Mouse (Mus musculus) lung, postnatal 14 days (tissue): ENCODE results near the gene Olfml1.
A peak's percentile ranks its signal among the peaks of the same experiment; 100 is the strongest.

ENCODE experiments used
- DNase-seq: peaks from one replicate; pipeline ENCODE4 v3.0.0; 2021

The Olfml1 gene

GRCm38 (mm10) chr7:107595426-107595825 is 28.2 kb downstream of the Olfml1 start:
- no peak for DNase-seq

GRCm38 (mm10) chr7:107596753-107597152 is 29.5 kb downstream of the Olfml1 start:
- no peak for DNase-seq

GRCm38 (mm10) chr7:107597956-107598355 is 30.7 kb downstream of the Olfml1 start:
- no peak for DNase-seq

GRCm38 (mm10) chr7:107600651-107601050 is 33.4 kb downstream of the Olfml1 start:
- DNase-seq, result no peak

- no peak for DNase-seq
Observed at GRCm38 (mm10) chr7:107602505-107602904, 35.3 kb downstream of the Olfml1 start.

- no peak for DNase-seq
Observed at GRCm38 (mm10) chr7:107602913-107603312, 35.7 kb downstream of the Olfml1 start.

- DNase-seq, result no peak
Observed at GRCm38 (mm10) chr7:107607766-107608165, 40.5 kb downstream of the Olfml1 start.

- no peak for DNase-seq
Observed at GRCm38 (mm10) chr7:107609622-107610255, 42.5 kb downstream of the Olfml1 start.

- DNase-seq, result no peak
Observed at GRCm38 (mm10) chr7:107610880-107611279, 43.6 kb downstream of the Olfml1 start.

- DNase-seq, result no peak
Observed at GRCm38 (mm10) chr7:107618028-107618992, 51.1 kb downstream of the Olfml1 start.

GRCm38 (mm10) chr7:107619225-107619624 is 52.0 kb downstream of the Olfml1 start:
- peak; percentile 6 for DNase-seq

- no peak for DNase-seq
Observed at GRCm38 (mm10) chr7:107620137-107620536, 52.9 kb downstream of the Olfml1 start.

GRCm38 (mm10) chr7:107624432-107624831 is 57.2 kb downstream of the Olfml1 start:
- no peak for DNase-seq

- no peak for DNase-seq
Observed at GRCm38 (mm10) chr7:107625061-107625460, 57.8 kb downstream of the Olfml1 start, which contains the start of gene 5330417H12Rik. Gene 5330417H12Rik, minus strand, starts transcription at chr7:107625161.

- no peak for DNase-seq
Observed at GRCm38 (mm10) chr7:107625781-107626180, 58.5 kb downstream of the Olfml1 start.

- no peak for DNase-seq
Observed at GRCm38 (mm10) chr7:107628383-107628782, 61.1 kb downstream of the Olfml1 start.

GRCm38 (mm10) chr7:107633201-107633600 is 66.0 kb downstream of the Olfml1 start:
- DNase-seq, result no peak

- no peak for DNase-seq
Observed at GRCm38 (mm10) chr7:107637398-107637797, 70.2 kb downstream of the Olfml1 start.

- DNase-seq, result no peak
Observed at GRCm38 (mm10) chr7:107638026-107638425, 70.8 kb downstream of the Olfml1 start.
